Mouse (Mus musculus): ENCODE results near the gene Kcnk3. TPM values are rescaled to one million over a fixed set of nuclear protein-coding genes. Genes with fewer than 3 reads are reported as not detected.

Kcnk3 gene
- polyA plus RNA-seq, 2 experiments = 0.07 to 0.11 TPM

DNA sequence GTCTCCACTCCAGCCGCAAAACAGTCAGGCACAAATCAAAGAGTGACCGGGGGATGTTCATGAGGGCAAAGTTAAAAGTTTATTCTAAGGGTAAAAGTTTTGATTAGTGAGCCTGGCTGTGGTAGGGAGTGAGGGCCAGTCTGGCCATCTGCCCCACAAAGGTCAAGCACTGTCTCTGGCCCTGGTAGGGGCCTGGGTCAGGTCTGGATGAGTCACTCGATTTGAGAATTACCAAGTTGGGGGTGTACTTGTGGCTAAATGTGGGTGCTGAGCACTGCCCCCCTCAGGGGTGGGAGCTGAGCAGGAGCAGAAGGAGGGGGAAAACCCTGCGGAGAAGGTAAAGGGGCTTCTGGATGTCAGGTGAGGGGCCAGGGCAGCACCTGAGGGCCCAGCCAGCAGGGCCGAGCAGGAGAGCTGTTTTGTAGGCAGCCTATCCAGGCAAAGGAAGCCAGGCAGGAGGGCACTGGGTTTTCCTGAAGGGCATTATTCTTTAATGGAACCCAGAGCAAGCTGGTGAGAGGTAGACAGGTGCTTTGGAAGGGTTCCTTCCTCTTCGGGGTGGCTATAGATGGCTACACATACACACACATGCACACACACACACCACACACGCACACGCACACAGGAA lies 30.5 kb downstream of the Kcnk3 start:
- no peak overlapping the region for H3K9ac ChIP-seq (replicated peaks)
- peaks cover 20% of the 10 kb centered on the region for H3K27me3 ChIP-seq (ENCODE audit: control insufficient read depth, insufficient read depth, low read length)
- ATAC-seq (ENCODE audit: insufficient read depth) (no peak), DNase-seq (ENCODE audit: low read depth in 3 of 3, low spot score in 3 of 3) (no peak)
- no peak overlapping the region for H3K27ac ChIP-seq
- no peak overlapping the region for H3K4me3 ChIP-seq (ENCODE audit: insufficient read depth in 1 of 2, low read depth in 2 of 2, low read length in 2 of 2)
- no peaks in the 10 kb centered on the region for H3K9me3 ChIP-seq (ENCODE audit: control insufficient read depth, low read length)
- H3K36me3 ChIP-seq (replicated peaks; ENCODE audit: control insufficient read depth, insufficient read depth, low read depth) = no peaks in the 10 kb centered on the region
- peaks cover 0 to 7% of the 10 kb centered on the region in 2 experiments; a peak in 2 of 4 replicates for H3K4me1 ChIP-seq (replicated peaks; ENCODE audit: control insufficient read depth in 2 of 2, insufficient read depth in 2 of 2, low read length in 1 of 2)
- H3K4me2 ChIP-seq (ENCODE audit: low read depth) = no peak overlapping the region
- TF ChIP-seq EP300 (IDR thresholded peaks at IDR 0.05; ENCODE audit: low read depth) = no peak
- no peak for TF ChIP-seq CTCF (IDR thresholded peaks at IDR 0.05; ENCODE audit: low read depth)
- WGBS (ENCODE audit: insufficient replicate concordance) = 55% methylated on average over 8 of the region's 8 CpGs

- H3K9me3 ChIP-seq (ENCODE audit: control insufficient read depth, low read length) = no peaks in the 10 kb centered on the region
- DNase-seq (ENCODE audit: low read depth in 3 of 3, low spot score in 3 of 3) (no peak), ATAC-seq (ENCODE audit: insufficient read depth) (no peak)
- no peak overlapping the region for H3K4me3 ChIP-seq (ENCODE audit: insufficient read depth in 1 of 2, low read depth in 2 of 2, low read length in 2 of 2)
- H3K36me3 ChIP-seq (replicated peaks; ENCODE audit: control insufficient read depth, insufficient read depth, low read depth) = no peaks in the 10 kb centered on the region
- H3K4me2 ChIP-seq (ENCODE audit: low read depth) = no peak overlapping the region
- peaks cover 20% of the 10 kb centered on the region for H3K27me3 ChIP-seq (ENCODE audit: control insufficient read depth, insufficient read depth, low read length)
- WGBS (ENCODE audit: insufficient replicate concordance) = 47% methylated on average over 2 of the region's 2 CpGs
- H3K4me1 ChIP-seq (replicated peaks; ENCODE audit: control insufficient read depth in 2 of 2, insufficient read depth in 2 of 2, low read length in 1 of 2) = peaks cover 0 to 2% of the 10 kb centered on the region in 2 experiments; a peak in 1 of 4 replicates
- TF ChIP-seq EP300 (IDR thresholded peaks at IDR 0.05; ENCODE audit: low read depth) (no peak), CTCF (IDR thresholded peaks at IDR 0.05; ENCODE audit: low read depth) (no peak)
- H3K9ac ChIP-seq (replicated peaks) = no peak overlapping the region
- no peak overlapping the region for H3K27ac ChIP-seq
Measured at GRCm38 (mm10) chr5:30619211-30619610, 31.2 kb downstream of the Kcnk3 start.

DNA sequence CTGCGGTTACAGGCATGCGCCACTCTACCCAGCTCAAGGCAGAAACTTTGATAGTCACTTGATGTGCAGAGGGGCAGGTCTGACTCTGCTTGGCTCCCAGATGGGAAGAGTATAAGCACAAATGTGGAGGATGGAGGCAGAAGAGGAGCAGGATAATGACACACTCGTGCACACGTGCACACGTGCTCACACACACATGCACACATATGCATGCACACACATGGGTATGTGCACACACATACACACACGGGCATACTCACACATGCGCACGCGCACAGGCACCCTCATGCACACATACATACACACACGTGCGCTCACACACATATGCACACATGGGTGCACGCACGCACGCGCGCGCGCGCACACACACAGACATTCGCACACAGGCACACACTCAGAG lies 32.6 kb downstream of the Kcnk3 start:
- Histone ChIP-seq H3K27ac (no peak overlapping the region), H3K4me1 (replicated peaks; ENCODE audit: control insufficient read depth in 2 of 2, insufficient read depth in 2 of 2, low read length in 1 of 2) (0 out of 4 replicates have a peak, but pooled peaks cover 0 to 2% of the 10 kb centered on the region in 2 experiments), H3K27me3 (ENCODE audit: control insufficient read depth, insufficient read depth, low read length) (peaks cover 20% of the 10 kb centered on the region), H3K9ac (replicated peaks) (no peak overlapping the region), H3K9me3 (ENCODE audit: control insufficient read depth, low read length) (no peaks in the 10 kb centered on the region), H3K4me3 (ENCODE audit: insufficient read depth in 1 of 2, low read depth in 2 of 2, low read length in 2 of 2) (no peak overlapping the region), H3K36me3 (replicated peaks; ENCODE audit: control insufficient read depth, insufficient read depth, low read depth) (no peaks in the 10 kb centered on the region), H3K4me2 (ENCODE audit: low read depth) (no peak overlapping the region)
- WGBS (ENCODE audit: insufficient replicate concordance) = 87% methylated on average over 20 of the region's 20 CpGs
- ATAC-seq (ENCODE audit: insufficient read depth) = no peak
- TF ChIP-seq CTCF (IDR thresholded peaks at IDR 0.05; ENCODE audit: low read depth) (no peak), EP300 (IDR thresholded peaks at IDR 0.05; ENCODE audit: low read depth) (no peak)
- no peak for DNase-seq (ENCODE audit: low read depth in 3 of 3, low spot score in 3 of 3)

- Histone ChIP-seq H3K27me3 (ENCODE audit: control insufficient read depth, insufficient read depth, low read length) (peaks cover 20% of the 10 kb centered on the region), H3K36me3 (replicated peaks; ENCODE audit: control insufficient read depth, insufficient read depth, low read depth) (no peaks in the 10 kb centered on the region), H3K4me2 (ENCODE audit: low read depth) (no peak overlapping the region), H3K9me3 (ENCODE audit: control insufficient read depth, low read length) (no peaks in the 10 kb centered on the region), H3K4me3 (ENCODE audit: insufficient read depth in 1 of 2, low read depth in 2 of 2, low read length in 2 of 2) (no peak overlapping the region), H3K4me1 (replicated peaks; ENCODE audit: control insufficient read depth in 2 of 2, insufficient read depth in 2 of 2, low read length in 1 of 2) (no peaks in the 10 kb centered on the region), H3K9ac (replicated peaks) (no peak overlapping the region), H3K27ac (no peak overlapping the region)
- WGBS (ENCODE audit: insufficient replicate concordance) = 67% methylated on average over 9 of the region's 9 CpGs
- no peak for TF ChIP-seq EP300 (IDR thresholded peaks at IDR 0.05; ENCODE audit: low read depth)
- no peak for TF ChIP-seq CTCF (IDR thresholded peaks at IDR 0.05; ENCODE audit: low read depth)
- no peak for ATAC-seq (ENCODE audit: insufficient read depth)
- no peak for DNase-seq (ENCODE audit: low read depth in 3 of 3, low spot score in 3 of 3)
Measured at GRCm38 (mm10) chr5:30621211-30621790, 33.3 kb downstream of the Kcnk3 start.

DNA sequence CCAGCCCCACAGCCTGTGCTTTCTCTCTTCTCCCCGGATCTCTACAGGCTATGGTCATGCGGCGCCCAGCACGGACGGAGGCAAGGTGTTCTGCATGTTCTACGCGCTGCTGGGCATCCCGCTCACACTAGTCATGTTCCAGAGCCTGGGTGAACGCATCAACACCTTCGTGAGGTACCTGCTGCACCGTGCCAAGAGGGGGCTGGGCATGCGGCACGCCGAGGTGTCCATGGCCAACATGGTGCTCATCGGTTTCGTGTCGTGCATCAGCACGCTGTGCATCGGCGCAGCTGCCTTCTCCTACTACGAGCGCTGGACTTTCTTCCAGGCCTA lies 33.8 kb downstream of the Kcnk3 start:
- H3K36me3 ChIP-seq (replicated peaks; ENCODE audit: control insufficient read depth, insufficient read depth, low read depth) = no peaks in the 10 kb centered on the region
- H3K9me3 ChIP-seq (ENCODE audit: control insufficient read depth, low read length) = no peaks in the 10 kb centered on the region
- no peak overlapping the region for H3K4me3 ChIP-seq (ENCODE audit: insufficient read depth in 1 of 2, low read depth in 2 of 2, low read length in 2 of 2)
- peaks cover 20% of the 10 kb centered on the region for H3K27me3 ChIP-seq (ENCODE audit: control insufficient read depth, insufficient read depth, low read length)
- H3K4me2 ChIP-seq (ENCODE audit: low read depth) = no peak overlapping the region
- H3K27ac ChIP-seq = no peak overlapping the region
- WGBS (ENCODE audit: insufficient replicate concordance) = 48% methylated on average over 22 of the region's 22 CpGs
- no peak overlapping the region for H3K9ac ChIP-seq (replicated peaks)
- DNase-seq (ENCODE audit: low read depth in 3 of 3, low spot score in 3 of 3) = no peak
- H3K4me1 ChIP-seq (replicated peaks; ENCODE audit: control insufficient read depth in 2 of 2, insufficient read depth in 2 of 2, low read length in 1 of 2) = no peaks in the 10 kb centered on the region
- TF ChIP-seq EP300 (IDR thresholded peaks at IDR 0.05; ENCODE audit: low read depth) (no peak), CTCF (IDR thresholded peaks at IDR 0.05; ENCODE audit: low read depth) (no peak)
- no peak for ATAC-seq (ENCODE audit: insufficient read depth)
